Mouse (Mus musculus) bone marrow macrophage, adult 2 months (primary cell): Measurements from ENCODE around the gene Klhl8. TPM values are rescaled to one million over a fixed set of nuclear protein-coding genes. Genes with fewer than 3 reads are reported as not detected.
A peak's percentile ranks its signal among the peaks of the same experiment; 100 is the strongest.
"Not testable (repeated sequence)": the region's sequence is repeated elsewhere in the genome, so short reads cannot be mapped to it uniquely, and the experiment has no call there.

ENCODE experiments used
- H3K27ac ChIP-seq: 2 replicates; pipeline ENCODE4 v1.5.1; 2012; ENCODE audit warnings: low read depth, low read length; ENCODE audit not compliant: insufficient read depth
- H3K4me1 ChIP-seq: 2 replicates; pipeline ENCODE4 v1.6.1; 2012; ENCODE audit warnings: low read length; ENCODE audit not compliant: control insufficient read depth, insufficient read depth
- H3K4me3 ChIP-seq: 2 replicates; pipeline ENCODE4 v1.5.1; 2012; ENCODE audit warnings: mild to moderate bottlenecking, low read length, moderate library complexity; ENCODE audit not compliant: insufficient read depth
- CTCF ChIP-seq: IDR thresholded peaks from 2 replicates; pipeline ENCODE4 v1.5.1; 2012; ENCODE audit warnings: low read depth, mild to moderate bottlenecking, low read length, moderate library complexity
- POLR2A ChIP-seq: IDR thresholded peaks from 2 replicates; pipeline ENCODE4 v1.6.1; 2012; ENCODE audit warnings: mild to moderate bottlenecking, low read depth, low read length, borderline replicate concordance
- polyA plus RNA-seq: library from polyadenylated mRNA; stranded (reverse); fragments of >200 nt; gene quantifications from 2 replicates; pipeline ENCODE4 v1.2.4, GENCODE M21; 2012; ENCODE audit not compliant: missing spikeins, insufficient read depth, insufficient read length

Klhl8 gene
- polyA plus RNA-seq: 2.8 and 2.9 TPM in 2 replicates

- TF ChIP-seq POLR2A (peak; percentile 17; the same call in 1 of the 2 replicates), CTCF (no peak)
- H3K4me1 ChIP-seq: peaks cover 6% of the 10 kb centered on the region
- H3K27ac ChIP-seq: no peak within 1 kb of the TSS
Measured at GRCm38 (mm10) chr5:103910748-103911409, at the start of gene Klhl8. Gene Klhl8 (minus strand): TSS chr5:103911259.

GRCm38 (mm10) chr5:103954638-103955037 is 43.6 kb upstream of the Klhl8 start:
- Histone ChIP-seq H3K4me3 (no peak overlapping the region), H3K4me1 (no peaks in the 10 kb centered on the region), H3K27ac (no peak overlapping the region)
- TF ChIP-seq POLR2A: no peak
- no peak for TF ChIP-seq CTCF

More at GRCm38 (mm10) chr5:103910748-103911409, at the start of gene Klhl8:
- peak within 1 kb of the TSS; percentile 92 for H3K4me3 ChIP-seq

- Histone ChIP-seq H3K27ac (no peak overlapping the region), H3K4me3 (no peak overlapping the region), H3K4me1 (no peaks in the 10 kb centered on the region)
- TF ChIP-seq CTCF (no peak), POLR2A (no peak)
Measured at GRCm38 (mm10) chr5:103953135-103954083, 42.4 kb upstream of the Klhl8 start.

GRCm38 (mm10) chr5:103950138-103950537 is 39.1 kb upstream of the Klhl8 start:
- H3K27ac ChIP-seq, H3K4me3 ChIP-seq, H3K4me1 ChIP-seq: not testable (repeated sequence)

GRCm38 (mm10) chr5:103943183-103943582 is 32.1 kb upstream of the Klhl8 start:
- H3K4me1 ChIP-seq: no peaks in the 10 kb centered on the region
- H3K27ac ChIP-seq: no peak overlapping the region
- no peak overlapping the region for H3K4me3 ChIP-seq
- TF ChIP-seq CTCF (no peak), POLR2A (no peak)

GRCm38 (mm10) chr5:103939856-103940255 is 28.8 kb upstream of the Klhl8 start:
- H3K27ac ChIP-seq: no peak overlapping the region
- no peak for TF ChIP-seq CTCF
- no peak for TF ChIP-seq POLR2A
- H3K4me3 ChIP-seq: no peak overlapping the region

GRCm38 (mm10) chr5:103939350-103939652 is 28.2 kb upstream of the Klhl8 start:
- Histone ChIP-seq H3K4me3 (no peak overlapping the region), H3K4me1 (peaks cover 14% of the 10 kb centered on the region), H3K27ac (no peak overlapping the region)
- TF ChIP-seq POLR2A (no peak), CTCF (no peak)

More at GRCm38 (mm10) chr5:103939856-103940255, 28.8 kb upstream of the Klhl8 start:
- peaks cover 14% of the 10 kb centered on the region for H3K4me1 ChIP-seq

- Histone ChIP-seq H3K4me1 (peaks cover 14% of the 10 kb centered on the region), H3K4me3 (no peak overlapping the region), H3K27ac (no peak overlapping the region)
- TF ChIP-seq CTCF: no peak
- TF ChIP-seq POLR2A: no peak
Measured at GRCm38 (mm10) chr5:103938547-103939349, 27.7 kb upstream of the Klhl8 start.

- Histone ChIP-seq H3K4me3 (0 out of 2 replicates have a peak overlapping the region, but pooled peaks have one; percentile 2), H3K27ac (peak overlapping the region; percentile 17; the same call in 1 of the 2 replicates), H3K4me1 (peaks cover 14% of the 10 kb centered on the region)
- TF ChIP-seq POLR2A (no peak), CTCF (peak; percentile 81)
Measured at GRCm38 (mm10) chr5:103936906-103937589, 26.0 kb upstream of the Klhl8 start.

GRCm38 (mm10) chr5:103931924-103932323 is 20.9 kb upstream of the Klhl8 start:
- H3K4me1 ChIP-seq, H3K4me3 ChIP-seq, H3K27ac ChIP-seq: not testable (repeated sequence)
